Mouse (Mus musculus): ENCODE results near the gene Gusb. TPM values are rescaled to one million over a fixed set of nuclear protein-coding genes. Genes with fewer than 3 reads are reported as not detected.
"Not testable (repeated sequence)": the region's sequence is repeated elsewhere in the genome, so short reads cannot be mapped to it uniquely, and the experiment has no call there.

The Gusb gene
- polyA plus RNA-seq, 1 experiment, result 22.5 TPM

DNA sequence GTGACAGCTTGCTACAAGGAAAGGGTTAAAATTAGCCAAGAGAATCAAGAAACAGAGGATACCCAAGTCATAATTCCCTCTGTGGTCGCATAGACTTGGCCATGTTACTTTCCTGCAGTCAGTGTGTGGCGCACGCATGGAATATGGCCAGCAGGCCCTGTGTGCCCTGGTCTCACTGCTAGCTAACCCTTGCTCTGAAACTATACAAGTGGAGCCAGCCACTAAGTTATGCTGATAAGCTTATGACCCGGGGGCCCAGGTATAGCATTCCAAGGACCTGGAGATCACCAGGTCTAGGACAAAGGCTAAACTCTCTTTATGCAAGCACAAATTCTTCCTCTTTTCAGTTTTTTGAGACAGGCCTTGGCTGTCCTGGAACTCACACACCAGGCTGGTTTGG is 37.9 kb upstream of the Gusb start:
- DNase-seq (ENCODE audit: low read depth), result no peak
- TF ChIP-seq CTCF (IDR thresholded peaks at IDR 0.05; ENCODE audit: borderline replicate concordance, extremely low read depth, insufficient read depth, insufficient read length), result no peak
- TF ChIP-seq POLR2A (IDR thresholded peaks at IDR 0.05; ENCODE audit: borderline replicate concordance, extremely low read depth, insufficient read depth, insufficient read length, poor library complexity, severe bottlenecking), result no peak

GRCm38 (mm10) chr5:130037752-130038455 is 35.1 kb upstream of the Gusb start:
- no peak for TF ChIP-seq POLR2A (IDR thresholded peaks at IDR 0.05; ENCODE audit: borderline replicate concordance, extremely low read depth, insufficient read depth, insufficient read length, poor library complexity, severe bottlenecking)
- TF ChIP-seq CTCF (IDR thresholded peaks at IDR 0.05; ENCODE audit: borderline replicate concordance, extremely low read depth, insufficient read depth, insufficient read length), result peak; percentile 75
- peak; percentile 74 for DNase-seq (ENCODE audit: low read depth)

DNA sequence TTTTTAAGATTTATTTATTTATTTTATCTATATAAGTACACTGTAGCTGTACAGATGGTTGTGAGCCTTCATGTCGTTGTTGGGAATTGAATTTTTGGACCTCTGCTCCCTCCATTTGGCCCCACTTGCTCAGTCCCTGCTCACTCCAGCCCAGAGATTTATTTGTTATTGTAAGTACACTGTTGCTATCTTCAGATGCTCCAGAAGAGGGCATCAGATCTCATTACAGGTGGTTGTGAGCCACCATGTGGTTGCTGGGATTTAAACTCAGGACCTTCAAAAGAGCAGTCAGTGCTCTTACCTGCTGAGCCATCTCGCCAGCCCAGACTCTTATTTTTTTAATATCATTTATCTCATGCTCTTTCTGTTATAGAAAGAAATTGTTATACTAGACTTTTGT is 33.5 kb upstream of the Gusb start:
- not testable (repeated sequence) for DNase-seq (ENCODE audit: low read depth)
- peak; percentile 18; the same call in 1 of the 2 replicates for TF ChIP-seq CTCF (IDR thresholded peaks at IDR 0.05; ENCODE audit: borderline replicate concordance, extremely low read depth, insufficient read depth, insufficient read length)

DNA sequence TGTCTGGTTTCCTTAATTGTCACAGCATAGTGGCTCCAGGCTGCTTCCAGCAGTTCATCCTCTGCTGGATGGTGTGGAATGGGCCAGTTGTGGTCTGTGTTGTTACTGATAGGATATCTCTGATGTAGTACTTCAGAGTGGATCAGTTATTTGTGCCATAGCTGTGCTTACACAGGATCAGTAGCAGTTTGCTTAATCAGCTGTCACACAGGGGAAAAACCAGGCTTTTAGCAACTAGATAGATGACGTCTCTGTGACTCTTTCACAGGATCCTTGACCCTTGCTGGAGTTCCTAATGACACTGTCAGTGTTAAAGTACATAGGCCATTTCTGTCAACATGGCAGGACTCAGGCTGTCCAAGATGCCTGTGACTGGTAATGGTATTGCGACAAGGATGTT is 31.0 kb upstream of the Gusb start:
- TF ChIP-seq POLR2A (IDR thresholded peaks at IDR 0.05; ENCODE audit: borderline replicate concordance, extremely low read depth, insufficient read depth, insufficient read length, poor library complexity, severe bottlenecking), result no peak
- TF ChIP-seq CTCF (IDR thresholded peaks at IDR 0.05; ENCODE audit: borderline replicate concordance, extremely low read depth, insufficient read depth, insufficient read length), result no peak
- DNase-seq (ENCODE audit: low read depth), result no peak

GRCm38 (mm10) chr5:130031410-130032390 is 28.9 kb upstream of the Gusb start:
- DNase-seq (ENCODE audit: low read depth), result no peak
- no peak for TF ChIP-seq CTCF (IDR thresholded peaks at IDR 0.05; ENCODE audit: borderline replicate concordance, extremely low read depth, insufficient read depth, insufficient read length)
- TF ChIP-seq POLR2A (IDR thresholded peaks at IDR 0.05; ENCODE audit: borderline replicate concordance, extremely low read depth, insufficient read depth, insufficient read length, poor library complexity, severe bottlenecking), result no peak

DNA sequence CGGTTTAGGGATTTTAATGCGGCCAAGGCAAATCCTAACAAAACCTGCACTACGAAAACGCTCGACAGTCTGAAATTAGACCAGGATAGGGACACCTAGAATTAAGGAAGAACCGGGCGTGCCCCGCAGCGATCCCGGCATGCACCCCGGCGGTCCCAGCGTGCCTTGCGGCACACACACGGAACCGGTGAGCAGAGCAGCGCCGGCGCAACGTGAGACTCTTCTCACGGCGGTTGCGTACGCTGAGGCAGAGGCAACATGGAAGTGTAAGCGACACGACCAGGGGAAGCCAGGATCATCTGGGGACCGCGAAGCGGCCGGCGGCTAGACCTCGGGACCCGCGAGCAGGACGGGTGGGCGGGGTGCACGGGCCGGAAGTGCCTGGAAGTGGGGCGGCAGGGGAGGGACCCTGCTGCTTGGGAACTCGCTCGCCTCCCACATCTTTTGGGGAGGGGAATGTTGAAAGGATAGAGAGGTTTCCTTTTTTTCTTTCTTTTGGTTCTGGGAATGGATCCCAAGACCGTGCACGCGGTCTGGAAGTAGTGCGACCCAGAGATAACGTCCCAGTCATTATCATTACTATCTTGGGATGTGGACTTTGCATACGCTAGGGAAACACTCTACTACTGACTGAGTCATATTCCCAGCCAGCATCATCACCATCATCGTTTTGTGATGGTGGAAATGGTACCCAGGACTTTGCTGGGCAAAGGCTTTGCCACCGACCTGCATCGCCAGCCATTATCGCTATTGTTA is 26.5 kb upstream of the Gusb start, which contains the start of the genes Asl and Crcp:
Asl (minus strand) TSS at position 106 of the 756 bp plus-strand sequence.
Crcp (plus strand) TSS at position 149 of the 756 bp plus-strand sequence.
- DNase-seq (ENCODE audit: low read depth), result peak; percentile 92
- no peak for TF ChIP-seq CTCF (IDR thresholded peaks at IDR 0.05; ENCODE audit: borderline replicate concordance, extremely low read depth, insufficient read depth, insufficient read length)
- TF ChIP-seq POLR2A (IDR thresholded peaks at IDR 0.05; ENCODE audit: borderline replicate concordance, extremely low read depth, insufficient read depth, insufficient read length, poor library complexity, severe bottlenecking), result peak; percentile 37; the same call in 1 of the 2 replicates

DNA sequence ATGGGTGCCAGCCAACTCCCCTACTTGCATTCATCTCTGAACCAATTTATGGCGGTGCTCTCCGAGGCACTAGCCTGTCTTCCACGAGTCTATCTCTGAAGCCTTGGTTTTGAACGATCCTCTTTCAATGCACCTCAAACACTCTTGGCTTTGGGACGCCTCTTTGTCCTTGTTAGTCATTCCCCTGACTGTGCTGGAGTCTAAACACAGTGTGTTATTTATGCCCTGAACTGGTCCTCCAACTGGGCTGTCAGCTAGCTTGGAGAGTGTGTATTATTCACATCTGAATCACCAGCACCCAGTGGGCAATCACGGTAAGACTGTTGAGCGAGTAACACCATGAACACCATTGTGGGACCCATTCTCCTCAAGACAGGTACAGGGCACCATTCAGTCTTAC is 24.8 kb upstream of the Gusb start:
- TF ChIP-seq CTCF (IDR thresholded peaks at IDR 0.05; ENCODE audit: borderline replicate concordance, extremely low read depth, insufficient read depth, insufficient read length), result no peak
- TF ChIP-seq POLR2A (IDR thresholded peaks at IDR 0.05; ENCODE audit: borderline replicate concordance, extremely low read depth, insufficient read depth, insufficient read length, poor library complexity, severe bottlenecking), result no peak
- DNase-seq (ENCODE audit: low read depth), result no peak

- TF ChIP-seq CTCF (IDR thresholded peaks at IDR 0.05; ENCODE audit: borderline replicate concordance, extremely low read depth, insufficient read depth, insufficient read length) (no peak), POLR2A (IDR thresholded peaks at IDR 0.05; ENCODE audit: borderline replicate concordance, extremely low read depth, insufficient read depth, insufficient read length, poor library complexity, severe bottlenecking) (no peak)
- DNase-seq (ENCODE audit: low read depth), result no peak
Observed at GRCm38 (mm10) chr5:130027134-130027533, 24.3 kb upstream of the Gusb start.

DNA sequence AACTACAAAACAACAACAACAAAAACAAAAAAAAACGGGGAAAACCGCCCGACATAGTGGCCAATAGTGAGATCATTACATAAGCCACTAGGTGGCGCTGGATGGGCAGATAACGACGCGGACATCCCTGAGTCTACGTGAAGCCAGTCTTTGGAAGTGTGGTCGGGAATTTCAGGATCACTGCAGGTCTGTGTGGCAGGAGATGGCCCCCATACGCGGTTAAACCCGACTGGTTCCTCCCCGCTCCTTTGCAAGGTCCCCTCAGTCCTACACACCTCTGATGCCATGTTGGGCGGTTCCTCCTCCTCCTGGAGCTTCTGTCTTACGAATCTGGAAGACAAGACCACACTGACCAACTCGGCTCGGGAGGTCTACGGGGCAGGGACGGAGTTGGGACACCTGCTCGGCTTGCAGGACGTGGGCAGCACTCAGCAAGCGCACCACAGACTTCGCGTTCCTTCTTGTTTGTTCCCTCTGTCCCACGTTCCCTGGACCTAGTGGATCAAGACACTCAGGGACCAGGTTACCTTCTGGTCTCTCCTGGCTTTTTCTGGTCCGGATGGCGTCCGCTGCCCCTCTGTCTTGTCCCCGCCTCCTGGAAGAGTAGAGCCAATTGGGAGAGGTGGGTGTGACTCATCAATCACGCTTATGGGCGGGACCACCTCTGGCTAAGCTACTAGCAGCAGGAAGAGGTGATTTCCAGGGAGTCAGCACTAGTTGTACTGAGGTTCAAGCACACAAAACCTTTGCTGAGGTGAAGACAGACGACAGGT is 21.1 kb upstream of the Gusb start:
- DNase-seq (ENCODE audit: low read depth), result peak; percentile 93
- TF ChIP-seq POLR2A (IDR thresholded peaks at IDR 0.05; ENCODE audit: borderline replicate concordance, extremely low read depth, insufficient read depth, insufficient read length, poor library complexity, severe bottlenecking) (no peak), CTCF (IDR thresholded peaks at IDR 0.05; ENCODE audit: borderline replicate concordance, extremely low read depth, insufficient read depth, insufficient read length) (peak; percentile 81)

GRCm38 (mm10) chr5:130023067-130023766 is 20.4 kb upstream of the Gusb start:
- DNase-seq (ENCODE audit: low read depth), result no peak
- no peak for TF ChIP-seq CTCF (IDR thresholded peaks at IDR 0.05; ENCODE audit: borderline replicate concordance, extremely low read depth, insufficient read depth, insufficient read length)
- TF ChIP-seq POLR2A (IDR thresholded peaks at IDR 0.05; ENCODE audit: borderline replicate concordance, extremely low read depth, insufficient read depth, insufficient read length, poor library complexity, severe bottlenecking), result no peak
